In the genomic region with DNA sequence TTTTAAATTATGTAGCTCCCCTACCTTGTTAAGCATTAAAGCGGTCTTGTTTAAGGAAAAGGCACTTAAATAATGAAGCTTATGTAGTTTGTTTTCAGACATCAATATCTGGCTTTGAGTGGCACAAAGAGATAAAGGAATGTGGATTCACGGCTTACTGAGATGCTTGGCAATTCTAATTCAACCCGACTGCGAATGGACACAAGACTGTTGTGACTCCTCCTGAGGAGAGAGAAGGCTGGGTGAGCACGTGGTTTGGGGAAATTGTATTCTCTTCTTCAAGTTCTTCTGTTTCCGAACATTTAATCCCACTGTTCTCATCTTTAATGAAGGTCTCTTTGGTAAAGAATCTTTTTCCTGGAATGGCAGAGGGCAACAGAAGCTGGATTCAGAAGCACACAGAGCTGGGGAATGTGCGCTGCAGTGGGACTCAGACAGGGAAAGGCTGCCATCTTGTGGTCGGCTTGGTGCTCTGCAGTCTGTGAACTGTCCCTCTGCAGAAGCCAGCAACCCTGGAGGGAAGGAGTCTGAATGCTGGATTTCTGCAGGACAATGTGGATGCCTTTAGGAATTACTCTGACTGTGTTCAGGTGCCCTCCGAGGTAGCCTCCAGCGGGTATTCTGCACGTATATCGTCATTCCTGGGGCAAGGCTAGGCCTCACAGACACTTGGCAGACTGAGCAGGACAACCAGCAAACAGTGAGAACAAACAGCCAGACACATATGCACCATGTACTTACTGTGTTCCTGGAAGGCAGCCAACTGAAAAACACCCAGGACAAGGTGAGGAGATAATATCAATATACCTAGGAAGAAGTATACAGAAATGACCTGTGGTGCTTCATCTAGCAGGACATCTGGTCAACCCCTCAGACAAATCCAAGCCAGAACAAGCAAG, we compare ENCODE assay signal across 8 mouse cellular contexts. TPM values are rescaled to one million over a fixed set of nuclear protein-coding genes. Genes with fewer than 3 reads are reported as not detected.
DNase-seq lines count a peak whose midpoint lies in the region; ATAC-seq lines count a peak whose summit lies in the region.

No protein-coding gene starts in this region.

- no peaks in the 10 kb centered on the region for H3K36me3 ChIP-seq in limb, embryonic 12.5 days

- H3K9ac ChIP-seq in limb, embryonic 12.5 days (replicated peaks), result no peak overlapping the region

- 22% methylated on average over 12 of the region's 12 CpGs for WGBS in limb, embryonic 12.5 days

- H3K27ac ChIP-seq in limb, embryonic 12.5 days, result no peak overlapping the region

- peaks cover 22% of the 10 kb centered on the region for H3K27me3 ChIP-seq in limb, embryonic 12.5 days

- no peaks in the 10 kb centered on the region for H3K4me1 ChIP-seq in limb, embryonic 12.5 days (replicated peaks)

- peak; percentile 54 for DNase-seq in A20 (ENCODE audit: low read depth, low spot score)
- DNase-seq in adrenal gland, adult 2 months, result peak; percentile 45
- peak; percentile 90 for DNase-seq in embryo, embryonic 10.5 days (ENCODE audit: low spot score)
- peak; percentile 33 to 56 for DNase-seq in gastrocnemius, postnatal 4 days (ENCODE audit: low spot score in 2 of 2)
- DNase-seq in kidney, adult 9 months, result peak; percentile 57
- peak; percentile 20 for DNase-seq in naive thymus-derived CD4-positive, alpha-beta T cell, adult 2 months (ENCODE audit: low read depth)
- peak; percentile 31 for DNase-seq in thymus, postnatal 0 days (ENCODE audit: low spot score)

- H3K4me3 ChIP-seq in limb, embryonic 12.5 days (replicated peaks), result no peak overlapping the region

- H3K4me2 ChIP-seq in limb, embryonic 12.5 days, result no peak overlapping the region

- no peaks in the 10 kb centered on the region for H3K9me3 ChIP-seq in limb, embryonic 12.5 days

- ATAC-seq in limb, embryonic 12.5 days (ENCODE audit: insufficient number of reproducible peaks, insufficient read depth, low FRiP score, low TSS enrichment, low read depth), result peak; percentile 82; the same call in 1 of the 2 replicates

RNA-seq across cellular contexts. Expression of a gene that starts 54.0 kb away (rescaled TPM):
- total RNA-seq in adrenal gland, adult 2 months (2021), result not detected
- not detected in 2 replicates for polyA plus RNA-seq in adrenal gland, adult 2 months (2012; rRNA removed)
- under 1 TPM; 0.39 to 0.49 TPM for total RNA-seq in gastrocnemius, postnatal 4 days (2021)
- polyA plus RNA-seq in limb, embryonic 12.5 days (2016; fragmentation: Nextera tagmentation; extraction: Ambion mirVana), result 0.76 and 1.9 TPM in 2 replicates
- 36.5 and 53.2 TPM in 2 replicates for polyA plus RNA-seq in thymus, postnatal 0 days (2015; fragmentation: Nextera tagmentation; extraction: Ambion mirVana)

Comparison
In these comparisons a context has a peak if more than half of its experiments do, and no peak if none do; other contexts are left out.
1. DNase-seq: peak in every context shown above with its lines; median percentile 90 in embryo, embryonic 10.5 days; 57 in kidney, adult 9 months; 54 in A20; 45 in adrenal gland, adult 2 months; 44 in gastrocnemius, postnatal 4 days; 31 in thymus, postnatal 0 days; 20 in naive thymus-derived CD4-positive, alpha-beta T cell, adult 2 months.
2. RNA of a gene that starts 54.0 kb away (polyA plus RNA-seq): 36.5 to 53.2 TPM in thymus, postnatal 0 days; 0.76 to 1.9 TPM in limb, embryonic 12.5 days and not detected in adrenal gland, adult 2 months; every median in the first group is over 10 times any median in the second.